Mouse (Mus musculus) left cerebral cortex, adult 6 months (tissue): ENCODE data around the gene Rtel1. TPM values are rescaled to one million over a fixed set of nuclear protein-coding genes. Genes with fewer than 3 reads are reported as not detected.

ENCODE experiments used
- long read RNA-seq, 2 experiments: library from polyadenylated mRNA; unstranded; transcript quantifications; one replicate each; pipeline ENCODE4 v2.0.0; 2019 to 2020
- polyA plus RNA-seq: library from polyadenylated mRNA; unstranded; fragments of <200 nt; fragmentation: Nextera tagmentation; gene quantifications from 2 replicates; pipeline ENCODE4 v1.2.3, GENCODE M21; 2021

Gene Rtel1
- 2.6 and 3.0 TPM in 2 replicates for polyA plus RNA-seq
- long read RNA-seq, experiment 1, full-length matches to known transcripts: 1 of 11 reads
- long read RNA-seq, experiment 1, partial matches to known transcripts: 4 of 11 reads
- long read RNA-seq, experiment 1, other reads (novel, unspliced or antisense): 6 of 11 reads
- long read RNA-seq, experiment 2, partial matches to known transcripts: 2 of 3 reads
- long read RNA-seq, experiment 2, other reads (novel, unspliced or antisense): 1 of 3 reads

GRCm38 (mm10) chr2:181319248-181320102 lies at the start of gene Rtel1:
Gene Rtel1 (plus strand): TSS chr2:181319739.

DNA sequence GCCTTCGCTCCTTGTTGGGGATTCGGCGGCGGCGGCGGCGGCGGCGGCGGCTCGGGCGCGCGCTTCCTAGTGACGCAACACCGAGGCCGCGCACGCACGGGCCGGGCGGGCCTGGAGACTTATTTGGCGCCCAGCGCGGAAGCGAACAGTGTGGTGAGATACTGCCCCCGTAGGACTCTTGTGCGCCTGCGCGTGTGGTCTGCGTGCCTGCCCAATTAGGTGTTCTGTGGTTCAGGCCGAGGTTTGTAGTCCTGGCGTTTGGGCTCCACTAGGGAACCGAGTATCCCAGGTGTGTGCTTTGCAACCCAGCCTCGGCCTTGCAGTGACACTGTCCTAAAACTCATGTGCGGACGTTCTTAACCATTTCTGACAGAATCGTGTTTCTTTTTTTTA lies 31.6 kb upstream of the Rtel1 start, which contains the start of gene Gmeb2:
Gmeb2 (minus strand) TSS at position 78 of the 393 bp plus-strand sequence.

GRCm38 (mm10) chr2:181314080-181314810 lies 5.3 kb upstream of the Rtel1 start, which contains the start of gene Stmn3:
Gene Stmn3 (minus strand): TSS chr2:181314500.

GRCm38 (mm10) chr2:181364860-181365596 lies 45.5 kb downstream of the Rtel1 start, which contains the start of the genes Zgpat and Arfrp1:
Gene Zgpat (plus strand): TSS chr2:181364928.
Gene Arfrp1 (minus strand): TSS chr2:181365404.

DNA sequence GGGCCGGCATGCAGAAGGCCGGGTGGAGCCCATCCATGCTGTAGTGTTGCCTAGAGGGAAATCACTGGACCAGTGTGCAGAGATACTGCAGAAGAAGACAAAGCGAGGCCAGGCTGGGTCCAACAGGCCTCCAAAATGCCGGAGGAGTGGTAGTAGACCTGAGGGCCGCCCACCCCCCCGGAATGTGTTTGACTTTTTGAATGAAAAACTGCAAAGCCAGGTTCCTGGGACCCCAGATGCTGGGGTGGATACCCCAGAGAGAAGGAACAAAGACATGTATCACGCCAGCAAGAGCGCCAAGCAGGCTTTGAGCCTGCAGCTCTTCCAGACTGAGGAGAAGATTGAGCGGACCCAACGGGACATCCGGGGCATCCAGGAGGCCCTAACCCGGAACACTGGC lies 60.2 kb downstream of the Rtel1 start, which contains the start of gene Lime1:
Lime1 (plus strand) TSS at position 301 of the 400 bp plus-strand sequence.

Other genes starting within 250 kb of the Rtel1 start
- gene Kcnq2, start 184.4 kb upstream of the Rtel1 start, polyA plus RNA-seq: 23.0 and 89.4 TPM in 2 replicates
- 219 and 425 TPM in 2 replicates for gene Eef1a2, start 162.7 kb upstream of the Rtel1 start, polyA plus RNA-seq
- gene Ppdpf, start 132.5 kb upstream of the Rtel1 start, polyA plus RNA-seq: 173 and 211 TPM in 2 replicates
- not detected in 2 replicates for gene Ptk6, start 117.0 kb upstream of the Rtel1 start, polyA plus RNA-seq
- 0.08 and 0.12 TPM in 2 replicates for gene Srms, start 106.6 kb upstream of the Rtel1 start, polyA plus RNA-seq
- gene Fndc11, start 99.7 kb upstream of the Rtel1 start, polyA plus RNA-seq: 0.29 and 0.38 TPM in 2 replicates
- 0.16 and 0.29 TPM in 2 replicates for gene Helz2, start 77.7 kb upstream of the Rtel1 start, polyA plus RNA-seq
- 1.7 and 4.5 TPM in 2 replicates for gene Gmeb2, start 31.7 kb upstream of the Rtel1 start, polyA plus RNA-seq
- gene Stmn3, start 5.2 kb upstream of the Rtel1 start, polyA plus RNA-seq: 1,269 and 1,330 TPM in 2 replicates
- gene Zgpat, start 45.2 kb downstream of the Rtel1 start, polyA plus RNA-seq: 20.7 and 23.8 TPM in 2 replicates
- gene Arfrp1, start 45.7 kb downstream of the Rtel1 start, polyA plus RNA-seq: 52.6 and 74.6 TPM in 2 replicates
- 3.3 and 5.9 TPM in 2 replicates for gene Lime1, start 60.3 kb downstream of the Rtel1 start, polyA plus RNA-seq
- gene Zbtb46, start 139.7 kb downstream of the Rtel1 start, polyA plus RNA-seq: 3.4 and 3.7 TPM in 2 replicates
- gene Abhd16b, start 173.5 kb downstream of the Rtel1 start, polyA plus RNA-seq: not detected in 2 replicates
- 95.7 and 115 TPM in 2 replicates for gene Tpd52l2, start 177.4 kb downstream of the Rtel1 start, polyA plus RNA-seq
- 117 and 129 TPM in 2 replicates for gene Dnajc5, start 200.7 kb downstream of the Rtel1 start, polyA plus RNA-seq